Mouse (Mus musculus) neural tube, embryonic 10.5 days (tissue): ENCODE data around the gene Ephb1.

Source experiments
- DNase-seq: peaks from one replicate; pipeline ENCODE4 v3.0.0-alpha.2; 2017; ENCODE audit warnings: low spot score; ENCODE audit errors: extremely low spot score

Ephb1 gene

DNA sequence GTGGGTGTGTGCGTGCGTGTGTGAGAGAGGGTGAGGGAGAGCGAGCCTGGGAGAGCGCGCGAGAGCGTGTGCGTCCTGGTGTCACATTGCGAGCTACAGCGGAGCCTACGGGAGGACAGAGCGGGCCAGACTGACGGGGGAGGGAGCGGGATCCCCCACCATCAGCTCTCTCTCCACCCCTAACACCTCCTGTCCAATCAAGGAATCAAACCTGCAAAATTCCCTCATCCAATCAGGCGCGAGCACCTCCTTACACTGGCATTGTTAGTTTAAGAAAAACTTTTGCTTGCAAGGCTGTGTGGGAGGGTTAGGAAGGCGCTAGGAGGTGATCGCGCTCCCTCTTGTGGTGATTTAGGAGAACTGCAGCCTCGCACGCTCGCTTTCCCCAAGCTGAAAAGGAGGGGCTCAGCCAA lies at the start of gene Ephb1:
Ephb1 (minus strand) TSS at position 133 of the 413 bp plus-strand sequence.
- DNase-seq, result peak; percentile 83

DNA sequence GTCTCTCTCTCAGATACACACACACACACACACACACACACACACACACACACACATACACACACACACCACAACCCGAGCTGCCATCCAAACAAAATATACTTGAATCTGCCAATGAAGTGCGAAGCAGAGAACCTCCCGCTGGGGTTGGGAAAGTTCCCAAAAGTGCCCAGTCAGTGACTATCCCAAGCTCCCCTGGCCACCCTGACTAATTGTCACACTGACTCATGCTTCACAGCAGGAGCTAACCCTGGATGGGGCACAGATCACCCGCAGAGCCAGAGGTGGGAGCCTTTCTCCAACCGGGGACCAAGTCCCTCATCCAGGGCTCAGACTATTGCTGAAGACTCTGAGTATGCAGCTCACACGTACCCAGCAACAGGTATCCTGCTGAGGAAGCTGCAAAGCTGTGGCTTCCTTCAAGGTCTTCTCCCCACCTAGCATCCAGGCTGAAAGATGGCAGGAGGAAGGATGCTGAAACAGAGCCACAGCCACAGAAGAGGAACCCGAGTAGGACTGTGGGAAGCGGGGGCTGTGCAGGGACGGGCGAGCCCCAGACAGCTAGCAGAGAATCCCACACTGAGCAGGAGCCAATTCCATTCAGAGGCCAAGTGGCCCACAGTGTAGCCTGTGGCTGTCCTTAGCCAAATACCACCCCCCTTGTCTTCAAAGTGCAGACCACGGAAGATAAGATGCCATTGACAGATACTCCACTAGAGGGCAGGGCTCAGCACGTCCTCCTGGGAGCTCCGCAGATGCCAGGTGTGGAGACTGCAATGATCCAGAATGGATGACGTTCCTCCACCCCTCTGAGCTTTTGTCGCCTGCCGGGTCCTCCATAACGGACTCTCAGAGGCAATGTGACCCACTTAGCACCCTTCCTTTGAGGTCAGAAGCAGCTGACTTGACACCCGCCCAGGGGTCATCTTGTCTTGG lies 48.9 kb upstream of the Ephb1 start:
- peak; percentile 58 for DNase-seq

DNA sequence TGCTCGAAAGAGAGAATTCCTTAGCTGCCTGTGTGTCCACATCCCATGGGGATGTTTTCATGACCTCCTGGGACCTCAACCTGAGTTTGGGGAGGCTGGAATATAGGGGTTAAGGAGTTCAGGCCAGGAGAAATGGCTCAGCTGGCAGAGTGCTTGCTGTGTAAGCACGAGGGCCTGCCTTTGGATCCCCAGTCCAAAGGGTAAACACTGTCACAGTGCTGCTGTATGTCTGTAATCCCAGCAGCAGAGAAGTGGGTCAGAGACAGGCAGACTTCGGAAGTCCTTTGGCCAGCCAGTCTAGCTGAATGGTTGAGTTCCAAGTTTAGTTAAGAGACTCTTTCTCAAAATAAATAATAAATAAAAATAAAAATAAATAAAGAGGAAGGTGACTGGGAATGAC lies 48.2 kb upstream of the Ephb1 start:
- DNase-seq, result no peak

DNA sequence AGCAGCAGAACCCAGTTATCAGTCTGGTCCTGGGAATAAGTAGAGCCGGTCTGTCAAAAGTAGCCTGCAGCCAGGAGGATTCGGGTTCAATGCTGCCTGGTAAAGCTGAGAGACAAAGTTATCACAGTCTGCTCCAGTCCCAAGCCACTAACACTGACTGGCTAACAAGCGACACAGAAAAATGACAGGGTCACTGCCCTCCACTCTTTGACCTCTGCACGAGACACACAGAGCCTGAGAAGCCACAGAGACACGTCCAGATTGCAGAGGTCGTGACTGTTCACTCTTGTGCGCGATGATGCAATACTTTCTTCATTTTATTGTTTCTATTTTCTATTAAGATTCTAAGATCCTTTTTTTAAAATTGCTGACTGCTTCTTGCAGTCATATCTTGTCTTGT lies 33.8 kb upstream of the Ephb1 start:
- no peak for DNase-seq

DNA sequence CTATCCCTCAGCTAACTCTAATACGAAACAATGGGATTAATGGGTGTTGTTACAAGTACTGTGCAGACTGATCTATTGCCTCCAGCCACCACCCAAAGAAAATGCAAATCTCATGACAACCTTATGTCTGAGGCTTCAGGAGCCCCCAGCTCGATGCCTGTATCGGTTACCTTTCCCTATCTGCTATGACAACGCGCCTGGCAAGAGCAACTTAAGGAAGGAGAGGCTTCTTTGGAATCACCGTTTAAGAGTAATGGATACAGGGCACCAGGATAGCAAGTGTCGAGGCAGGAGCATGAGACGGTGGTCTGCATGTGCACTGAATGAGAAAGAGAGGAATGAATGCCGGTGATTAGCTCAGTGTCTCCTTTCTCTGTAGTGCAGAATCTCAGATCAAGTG lies 32.3 kb upstream of the Ephb1 start:
- no peak for DNase-seq

DNA sequence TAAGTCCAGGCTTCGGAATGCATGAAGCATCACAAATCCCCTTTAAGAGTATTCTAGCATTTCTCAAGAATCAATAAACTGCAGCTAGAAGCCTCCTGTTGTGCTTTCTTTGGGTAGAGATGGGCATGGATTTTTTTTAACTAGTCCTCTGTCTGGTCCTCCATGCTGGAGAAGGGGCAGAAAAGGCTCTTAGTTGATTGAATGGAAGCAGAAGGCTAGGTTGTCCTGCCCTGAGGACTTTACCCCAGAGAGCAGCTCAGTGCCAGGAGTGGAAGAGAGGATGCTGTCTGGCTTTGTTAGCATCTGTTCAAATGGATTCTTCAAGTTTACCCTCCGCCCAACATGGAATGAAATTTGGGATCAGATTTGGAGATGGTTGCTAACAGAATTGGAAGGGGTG lies 25.7 kb upstream of the Ephb1 start:
- no peak for DNase-seq

DNA sequence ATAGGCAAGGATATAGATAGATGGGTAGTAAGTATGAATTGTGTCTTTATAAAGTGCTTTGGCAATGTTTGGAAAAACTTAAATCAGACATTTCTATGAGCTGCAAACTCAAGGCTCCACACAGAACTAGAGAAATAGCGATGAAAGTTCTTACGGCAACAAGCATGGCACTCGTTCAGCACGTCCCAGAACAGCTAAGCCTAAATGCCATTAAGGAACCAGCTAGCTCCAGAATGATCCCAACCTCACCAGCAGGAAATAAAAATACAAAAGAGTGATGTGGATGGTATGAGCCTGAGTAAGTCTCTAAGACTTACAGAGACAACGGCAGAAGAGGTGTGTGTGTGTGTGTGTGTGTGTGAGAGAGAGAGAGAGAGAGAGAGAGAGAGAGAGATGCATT lies 20.2 kb upstream of the Ephb1 start:
- no peak for DNase-seq

DNA sequence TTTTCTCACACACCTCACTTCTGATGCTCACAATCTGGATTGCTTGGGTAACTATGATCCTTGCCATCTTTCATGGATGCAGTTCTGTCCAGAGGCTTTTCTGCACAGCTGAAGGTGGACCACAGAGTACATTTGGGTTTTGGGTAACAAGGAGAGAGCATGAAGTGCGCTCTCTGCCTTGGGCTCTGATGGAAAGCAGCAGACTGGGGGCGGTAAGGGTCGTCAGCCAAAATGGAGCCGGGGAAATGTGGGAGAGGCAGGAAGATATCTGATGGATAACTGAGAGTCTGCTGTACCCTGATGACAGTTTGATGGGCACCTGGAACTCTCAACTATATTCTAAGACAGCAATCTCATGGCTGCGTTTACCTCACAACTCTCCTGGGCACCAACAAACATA lies 19.4 kb upstream of the Ephb1 start:
- no peak for DNase-seq

DNA sequence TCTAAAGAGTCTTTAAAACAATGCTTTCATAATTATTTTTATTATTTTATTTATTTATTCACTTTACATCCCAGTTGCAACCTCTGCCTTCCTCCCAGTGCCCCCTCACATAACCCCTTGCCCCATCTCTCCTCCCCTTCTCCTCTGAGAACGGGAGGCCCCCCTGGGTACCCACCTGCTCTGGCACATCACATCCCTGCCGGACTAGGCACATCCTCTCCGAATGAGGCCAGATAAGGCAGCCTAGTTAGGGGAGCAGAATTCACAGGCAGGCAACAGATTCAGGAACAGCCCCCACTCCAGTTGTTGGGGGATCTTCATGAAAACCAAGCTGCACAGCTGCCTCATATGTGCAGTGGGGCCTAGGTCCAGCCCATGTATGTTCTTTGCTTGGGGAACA lies 17.4 kb upstream of the Ephb1 start:
- no peak for DNase-seq

DNA sequence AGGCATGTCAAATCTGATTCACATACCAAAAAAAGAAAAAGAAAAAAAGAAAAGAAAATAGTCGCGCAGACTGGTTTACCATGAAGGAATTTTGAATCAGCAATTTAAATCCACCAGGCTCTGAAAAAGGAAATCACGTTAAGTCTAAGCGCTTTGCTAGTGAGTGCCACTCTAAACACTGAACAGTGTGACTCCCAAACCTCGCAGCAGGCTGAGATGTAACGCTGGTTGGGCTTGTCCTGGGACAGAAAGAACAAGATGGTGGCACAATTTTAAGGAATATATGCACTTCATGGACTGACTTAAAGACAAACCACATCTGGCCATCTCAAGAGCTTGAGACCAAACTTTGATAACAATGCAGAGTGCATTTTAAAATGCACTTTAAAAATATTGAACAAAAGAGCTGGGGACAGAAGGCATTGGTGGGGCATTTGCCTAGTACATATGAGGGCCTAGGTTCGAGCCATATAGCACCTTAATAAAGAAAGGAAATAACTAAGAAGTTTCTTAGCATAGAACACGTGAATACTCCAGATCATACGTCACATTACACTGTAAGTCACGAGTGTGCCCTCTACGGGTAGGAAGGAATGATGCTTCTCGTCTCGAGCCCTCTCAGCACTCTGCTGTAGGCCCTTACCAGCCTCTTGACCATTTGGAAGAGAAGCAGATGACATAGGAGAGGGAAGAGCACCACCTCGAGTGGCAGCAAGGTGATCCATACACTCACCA lies 16.7 kb upstream of the Ephb1 start:
- no peak for DNase-seq

DNA sequence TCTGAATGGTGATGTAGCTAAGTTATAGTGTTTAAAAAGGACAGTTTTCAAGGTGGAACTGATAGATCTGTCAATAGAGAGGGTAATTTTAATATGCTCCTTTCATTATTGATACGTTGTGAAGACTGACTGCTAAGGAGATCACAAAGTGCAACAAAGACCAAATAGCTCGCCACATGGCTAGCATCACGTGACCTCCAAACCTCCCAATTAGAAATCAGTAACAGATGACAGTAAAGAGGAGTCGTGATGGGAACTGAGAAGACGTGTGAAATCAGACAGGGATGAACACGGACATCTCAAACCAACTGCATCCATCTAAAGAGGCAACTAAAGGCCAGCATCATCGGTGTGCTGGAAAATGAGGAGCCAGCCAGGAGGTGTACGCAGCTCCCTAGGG lies 15.6 kb upstream of the Ephb1 start:
- DNase-seq, result no peak

DNA sequence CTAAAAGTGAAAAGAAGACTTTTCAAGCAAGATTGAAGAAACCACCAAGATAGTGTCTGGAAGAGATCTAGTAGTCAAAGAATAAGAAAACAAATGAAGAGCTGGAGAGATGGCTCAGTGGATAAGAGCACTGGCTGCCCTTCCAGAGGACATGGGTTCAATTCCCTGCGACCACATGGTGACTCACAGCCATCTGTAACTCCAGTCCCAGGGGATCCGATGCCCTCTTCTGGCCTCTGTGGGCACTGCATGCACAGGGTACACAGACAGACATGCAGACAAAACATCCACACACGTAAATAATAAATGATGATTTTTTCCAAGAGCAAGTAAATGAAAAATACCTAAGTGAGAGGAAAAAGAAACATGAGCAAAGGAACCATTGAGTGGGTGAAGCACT lies 14.6 kb upstream of the Ephb1 start:
- DNase-seq, result no peak

DNA sequence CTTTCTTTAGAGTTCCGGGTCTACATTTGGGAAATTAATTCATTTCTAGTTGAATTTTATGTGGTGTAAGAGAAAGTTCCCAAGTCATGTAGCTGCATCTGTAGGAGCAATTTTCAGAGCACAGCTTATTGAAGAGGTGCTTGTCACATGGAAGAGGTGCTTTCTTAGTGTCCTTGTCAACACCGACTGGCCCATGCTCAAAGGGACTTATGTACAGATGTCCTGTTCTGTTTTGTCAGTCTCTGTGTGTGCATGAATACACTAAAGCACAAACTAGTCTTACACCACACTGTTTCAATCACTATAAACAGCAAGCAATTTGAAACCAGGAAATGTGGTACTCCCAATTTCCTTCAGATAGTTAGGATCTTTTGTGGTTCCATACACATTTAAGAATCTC lies 13.3 kb upstream of the Ephb1 start:
- DNase-seq, result no peak

DNA sequence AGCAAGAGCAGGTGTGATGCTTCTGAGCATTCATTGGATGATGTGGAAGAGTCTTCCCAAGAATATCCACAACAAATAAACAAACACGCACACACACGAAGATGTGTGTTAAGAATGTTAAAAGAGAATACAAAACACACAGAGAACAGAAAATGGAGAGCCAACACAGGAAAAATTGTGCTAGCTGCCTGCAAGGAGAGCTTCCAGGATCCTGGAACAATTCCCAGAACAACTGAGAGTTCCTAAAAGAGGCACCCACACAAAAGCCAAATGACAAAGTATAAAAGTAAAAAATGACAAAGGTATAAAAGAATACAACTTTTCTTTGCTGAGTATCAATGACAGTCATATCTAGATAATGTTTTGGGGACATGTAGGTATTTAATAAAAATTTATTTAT lies 11.0 kb upstream of the Ephb1 start:
- DNase-seq, result no peak

DNA sequence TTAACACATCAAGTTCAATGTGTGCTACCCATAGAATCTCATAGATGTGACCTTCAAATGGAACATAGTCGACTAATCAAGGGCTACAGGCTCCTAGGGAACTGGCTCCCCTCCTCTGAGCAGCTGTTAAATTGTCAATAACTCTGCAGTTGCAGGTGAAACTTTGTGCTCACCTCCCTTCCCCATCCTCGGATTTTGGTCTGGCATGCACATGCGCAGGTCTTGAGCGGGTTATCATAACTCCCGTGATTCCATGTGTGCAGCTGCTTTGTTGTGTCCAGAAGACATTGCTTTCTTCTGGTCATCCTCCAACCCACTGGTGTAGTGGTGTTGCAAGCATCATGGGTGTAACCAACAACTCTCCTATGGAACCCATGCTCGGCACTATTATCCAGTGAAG lies 4.8 kb upstream of the Ephb1 start:
- no peak for DNase-seq

DNA sequence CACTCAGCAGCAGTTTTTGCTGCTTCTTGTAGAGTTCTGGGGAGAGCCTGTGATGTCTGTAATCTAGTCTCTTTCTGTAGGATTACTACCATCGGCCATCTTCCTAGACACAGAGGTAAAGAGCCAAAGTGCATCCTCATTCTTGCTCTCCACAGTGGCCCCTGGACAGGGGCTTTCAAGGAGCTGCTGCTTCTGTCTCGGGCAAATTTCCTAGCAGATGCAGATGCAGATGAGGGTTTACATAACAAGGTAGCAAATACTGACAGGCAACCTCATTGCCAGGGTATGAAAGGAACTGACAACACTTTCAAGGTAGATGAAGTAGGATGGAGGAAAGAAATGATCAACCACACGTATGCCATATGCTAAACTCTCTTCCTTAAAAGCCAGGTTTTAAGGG lies 4.2 kb upstream of the Ephb1 start:
- DNase-seq, result no peak

DNA sequence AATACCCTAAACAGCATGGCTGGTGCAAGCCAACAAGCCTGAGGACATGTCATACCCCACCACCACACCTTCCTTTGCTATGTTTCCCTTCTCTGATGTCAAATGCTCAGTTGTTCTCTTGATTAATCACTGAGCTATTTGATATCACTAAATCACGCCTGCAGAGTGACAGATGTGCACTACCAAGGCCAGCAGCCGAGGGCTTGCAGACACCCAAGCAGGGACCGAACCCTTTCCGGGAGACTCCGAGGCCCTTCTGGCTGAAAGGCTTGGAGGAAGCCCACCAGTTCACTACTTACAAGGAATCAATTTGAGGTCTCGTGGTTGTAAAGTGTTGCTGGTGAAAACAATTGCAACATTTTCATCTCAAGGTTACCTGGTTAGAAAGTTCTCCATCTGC lies 3.5 kb upstream of the Ephb1 start:
- no peak for DNase-seq

DNA sequence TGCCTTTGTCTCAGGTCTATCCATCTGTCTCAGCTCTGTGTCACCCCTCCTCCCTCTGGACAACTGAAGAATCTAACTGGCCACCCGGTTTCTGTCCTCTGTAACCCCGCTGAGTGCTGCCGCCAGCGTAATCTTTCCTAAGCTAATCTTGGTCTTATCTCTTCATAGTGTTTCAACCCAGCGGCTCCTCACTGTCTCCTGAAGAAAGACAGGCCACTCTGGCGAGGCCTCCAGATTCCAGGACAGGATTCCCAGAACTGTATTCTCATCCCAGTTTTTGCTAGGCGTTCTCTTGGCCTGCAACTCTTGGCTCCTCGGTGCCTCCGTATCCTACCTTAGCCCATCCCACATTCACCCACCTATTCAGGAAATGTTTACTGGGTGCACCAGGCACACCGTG lies 2.0 kb upstream of the Ephb1 start:
- DNase-seq, result no peak

DNA sequence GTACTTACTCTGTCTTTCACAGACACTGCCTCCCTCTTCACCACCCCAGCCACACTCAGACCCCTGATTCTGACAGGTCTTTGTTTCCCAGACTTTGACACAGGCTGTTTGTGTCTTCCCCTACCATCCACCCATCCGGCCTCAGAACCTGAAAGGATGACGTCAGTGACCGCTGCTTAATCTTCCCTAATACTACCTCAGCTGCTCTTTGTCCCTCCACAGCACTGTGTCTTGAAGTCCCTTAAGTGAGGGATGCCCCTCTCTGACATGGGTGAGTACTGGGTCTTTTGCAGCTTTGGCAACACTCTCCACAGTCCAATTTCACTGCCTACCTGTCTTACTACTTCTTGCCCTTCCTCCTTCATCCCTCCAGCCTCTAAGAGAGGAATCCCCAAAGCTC lies 1.2 kb upstream of the Ephb1 start:
- no peak for DNase-seq

DNA sequence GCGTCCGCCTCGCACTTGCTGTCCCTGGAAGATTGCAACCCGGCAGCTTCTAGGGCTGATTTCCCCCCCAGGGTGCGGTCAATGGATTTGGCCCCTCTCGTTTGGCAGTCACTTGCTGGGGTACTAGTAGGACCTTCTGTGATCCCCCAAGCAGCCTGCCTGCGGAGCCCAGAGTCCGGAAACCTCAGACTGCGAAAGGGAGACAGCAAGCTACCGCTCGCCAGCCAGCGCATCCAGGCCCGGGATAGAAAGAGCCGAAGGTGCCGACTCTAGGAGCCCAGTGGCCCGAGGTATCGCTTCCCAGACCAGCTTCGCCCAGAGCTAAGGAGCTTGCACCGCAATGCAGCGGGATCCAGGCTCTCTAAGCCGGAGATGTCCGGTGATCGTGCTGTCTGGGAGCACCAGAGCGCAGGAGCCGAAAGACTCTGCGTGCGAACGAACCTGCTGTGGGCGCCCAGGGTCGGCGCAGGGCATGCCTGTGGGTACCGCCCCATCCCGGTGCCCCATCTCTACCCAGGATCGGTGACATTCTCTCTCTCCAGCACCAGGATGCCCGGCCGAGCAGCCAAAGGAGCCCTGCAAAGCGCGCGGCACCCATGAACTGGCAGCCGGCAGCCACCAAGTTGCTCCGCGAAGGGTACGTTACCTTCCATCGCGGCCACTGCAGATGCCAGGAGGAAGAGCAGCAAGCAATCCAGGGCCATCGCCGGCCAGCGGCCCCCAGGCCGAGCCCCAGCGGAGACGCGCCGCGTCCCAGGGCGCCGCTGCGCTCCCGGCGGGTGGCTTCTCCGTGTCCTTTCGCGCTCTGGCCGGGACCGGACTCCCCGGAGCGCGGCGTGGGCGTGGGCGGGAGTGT lies 629 bp downstream of the Ephb1 start:
- peak; percentile 79 for DNase-seq

DNA sequence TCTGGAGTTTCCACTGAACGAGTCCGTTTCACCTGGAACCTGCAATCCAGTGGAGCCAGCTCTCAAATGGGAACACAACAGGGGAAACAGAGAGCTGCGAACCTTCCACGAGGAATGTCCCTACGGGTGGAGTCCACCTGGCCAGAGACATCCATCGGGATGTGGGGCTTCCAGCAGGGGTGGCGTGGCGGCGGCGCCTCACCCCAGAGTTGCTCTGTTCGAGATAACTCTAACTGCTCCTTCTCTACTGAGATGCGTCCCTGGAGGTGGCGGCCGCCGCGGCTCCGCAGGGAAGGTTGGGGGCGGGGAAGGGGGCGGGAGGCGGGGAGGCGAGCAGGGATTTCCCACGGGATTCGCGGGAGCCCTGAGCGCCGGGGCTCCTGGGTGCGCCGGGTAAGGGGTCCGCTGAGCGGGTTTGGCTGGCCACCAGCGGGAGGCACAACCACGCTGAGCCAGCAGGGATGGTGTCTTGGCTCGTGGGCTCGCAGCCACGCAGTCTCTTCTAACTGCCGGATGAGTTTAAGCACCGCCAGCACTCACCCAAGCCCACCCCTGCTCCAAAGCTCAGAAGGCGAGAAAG lies 1.3 kb downstream of the Ephb1 start:
- no peak for DNase-seq
